Mouse (Mus musculus) gastrocnemius, postnatal 10 days (tissue): ENCODE measurements around the gene Olfr395. TPM values are rescaled to one million over a fixed set of nuclear protein-coding genes. Genes with fewer than 3 reads are reported as not detected.
"Not testable (repeated sequence)": the region's sequence is repeated elsewhere in the genome, so short reads cannot be mapped to it uniquely, and the experiment has no call there.

Source experiments
- DNase-seq: peaks from one replicate; pipeline ENCODE4 v3.0.0; 2021; ENCODE audit warnings: mixed read lengths
- long read RNA-seq, 2 experiments: library from polyadenylated mRNA; stranded (forward); transcript quantifications; one replicate each; pipeline ENCODE4 v2.0.0; 2021
- total RNA-seq, 2 experiments: library from RNA; stranded (reverse); gene quantifications; 2 replicates each; pipeline ENCODE4 v1.2.3; 2021

Olfr395 gene
- total RNA-seq, result not detected
- long read RNA-seq, experiment 1, result 0 reads
- long read RNA-seq, experiment 2, result 0 reads

- DNase-seq, result not testable (repeated sequence)
These were observed at the start of gene Olfr395 for GRCm38 (mm10) chr11:73909199-73909598. Gene Olfr395 (minus strand): TSS chr11:73909299.

- DNase-seq, result no peak
These were observed 27.3 kb upstream of the Olfr395 start, which contains the start of gene Olfr23 for GRCm38 (mm10) chr11:73936377-73936776. Gene Olfr23 (plus strand): TSS chr11:73936677.

GRCm38 (mm10) chr11:73890671-73891070 lies 18.4 kb downstream of the Olfr395 start, which contains the start of gene Olfr394:
Gene Olfr394 (minus strand): TSS chr11:73890771.
- DNase-seq, result no peak

Other genes with a start within 250 kb of the Olfr395 start
- gene Zfp735, start 220.5 kb downstream of the Olfr395 start, total RNA-seq, result not detected
- gene Olfr389, start 128.6 kb downstream of the Olfr395 start, total RNA-seq, result not detected
- not detected for gene Olfr390, start 126.3 kb downstream of the Olfr395 start, total RNA-seq
- not detected for gene Olfr391-ps, start 106.2 kb downstream of the Olfr395 start, total RNA-seq
- gene Olfr392, start 92.2 kb downstream of the Olfr395 start, total RNA-seq, result not detected
- gene Olfr393, start 57.8 kb downstream of the Olfr395 start, total RNA-seq, result not detected
- not detected for gene Olfr394, start 18.5 kb downstream of the Olfr395 start, total RNA-seq
- gene Olfr23, start 27.4 kb upstream of the Olfr395 start, total RNA-seq, result not detected
- not detected for gene Olfr397, start 51.5 kb upstream of the Olfr395 start, total RNA-seq
- gene Olfr398, start 81.1 kb upstream of the Olfr395 start, total RNA-seq, result not detected
- gene Olfr139, start 147.3 kb upstream of the Olfr395 start, total RNA-seq, result not detected
- gene Olfr399, start 147.3 kb upstream of the Olfr395 start, total RNA-seq, result not detected
- gene Zfp616, start 160.7 kb upstream of the Olfr395 start, total RNA-seq, result not detected
- gene Olfr401, start 204.4 kb upstream of the Olfr395 start, total RNA-seq, result not detected
- gene Olfr402, start 244.2 kb upstream of the Olfr395 start, total RNA-seq, result not detected